In the genomic region with DNA sequence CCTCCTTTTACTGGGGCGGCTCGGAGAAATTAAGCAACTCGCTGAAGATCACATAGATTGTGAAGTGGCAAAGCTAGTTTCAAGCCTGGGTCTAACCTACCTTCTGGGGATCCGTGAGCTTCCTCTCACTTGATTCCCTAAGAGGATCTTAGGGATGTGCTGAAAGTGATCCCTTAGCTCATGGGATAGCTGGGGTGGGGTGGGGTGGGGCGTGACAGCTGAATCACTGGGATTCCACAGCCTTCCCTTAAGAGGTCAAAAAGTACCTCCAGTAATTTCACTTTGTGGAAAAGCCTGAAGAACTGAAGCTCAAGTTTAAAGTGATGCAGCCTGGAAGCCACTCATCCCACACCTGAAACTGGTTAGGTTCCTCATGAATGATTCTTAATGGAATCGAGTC, we compare ENCODE assay signal across 12 mouse cellular contexts.
"Had no signal": no experiment of that assay in that cellular context is flagged by ENCODE, and none has a peak within 500 bp of the region (broad histone marks: within the 10 kb centered on the region; RNA-seq: fewer than 3 reads in every experiment).

No protein-coding gene starts in this region.

- H3K27ac ChIP-seq: limb, embryonic 12.5 days; liver, embryonic 12.5 days; lung, embryonic 15.5 days; macrophage; midbrain, embryonic 13.5 days; neural tube, embryonic 15.5 days had no signal

- DNase-seq: kidney, adult 18-20 months; layer of hippocampus, adult 9-11 months; lung, postnatal 14 days; right cerebral cortex, adult 18-20 months; right cerebral cortex, postnatal 25 days had no signal

- H3K9me3 ChIP-seq: limb, embryonic 12.5 days; liver, embryonic 12.5 days; lung, embryonic 15.5 days; megakaryocyte, embryonic 14.5 days; midbrain, embryonic 13.5 days; neural tube, embryonic 15.5 days had no signal

- H3K4me2 ChIP-seq: limb, embryonic 12.5 days; liver, embryonic 12.5 days; lung, embryonic 15.5 days; midbrain, embryonic 13.5 days; neural tube, embryonic 15.5 days had no signal

- H3K36me3 ChIP-seq: liver, embryonic 12.5 days; midbrain, embryonic 13.5 days; neural tube, embryonic 15.5 days had no signal

- H3K9ac ChIP-seq: limb, embryonic 12.5 days; liver, embryonic 12.5 days; lung, embryonic 15.5 days; midbrain, embryonic 13.5 days; neural tube, embryonic 15.5 days had no signal

- H3K4me3 ChIP-seq: limb, embryonic 12.5 days; liver, embryonic 12.5 days; lung, embryonic 15.5 days; megakaryocyte, embryonic 14.5 days; midbrain, embryonic 13.5 days; neural tube, embryonic 15.5 days had no signal

- ATAC-seq: liver, embryonic 12.5 days; midbrain, embryonic 13.5 days had no signal

- H3K27me3 ChIP-seq: limb, embryonic 12.5 days; liver, embryonic 12.5 days; lung, embryonic 15.5 days; megakaryocyte, embryonic 14.5 days; midbrain, embryonic 13.5 days; neural tube, embryonic 15.5 days had no signal
